Mouse (Mus musculus): ENCODE measurements around the gene Gm45062. TPM values are rescaled to one million over a fixed set of nuclear protein-coding genes. Genes with fewer than 3 reads are reported as not detected.

Gene Gm45062
- polyA plus RNA-seq, 1 experiment from 2014 or later: 20.5 TPM

GRCm38 (mm10) chr6:8508883-8509536 is 249.8 kb downstream of the Gm45062 start:
- Histone ChIP-seq H3K27me3 (no peaks in the 10 kb centered on the region), H3K4me2 (replicated peaks) (peak overlapping the region; percentile 72), H3K27ac (replicated peaks) (peak overlapping the region; percentile 100), H3K9ac (replicated peaks) (peak overlapping the region; percentile 99), H3K4me1 (peaks cover 22% of the 10 kb centered on the region), H3K4me3 (peak overlapping the region; percentile 98), H3K9me3 (no peaks in the 10 kb centered on the region), H3K36me3 (no peaks in the 10 kb centered on the region)
- peak; percentile 98 for ATAC-seq (ENCODE audit: low FRiP score, low read depth)
- WGBS: under 1% methylated on average over 56 of the region's 56 CpGs

GRCm38 (mm10) chr6:8509551-8509950 is 250.3 kb downstream of the Gm45062 start, which contains the start of gene Glcci1:
Glcci1 (plus strand) TSS chr6:8509600.
- Histone ChIP-seq H3K4me2 (replicated peaks) (peak within 1 kb of the TSS; percentile 72), H3K27me3 (no peaks in the 10 kb centered on the region), H3K4me1 (peaks cover 22% of the 10 kb centered on the region), H3K27ac (replicated peaks) (peak within 1 kb of the TSS; percentile 100), H3K9ac (replicated peaks) (peak within 1 kb of the TSS; percentile 99), H3K9me3 (no peaks in the 10 kb centered on the region), H3K36me3 (no peaks in the 10 kb centered on the region), H3K4me3 (peak within 1 kb of the TSS; percentile 98)
- ATAC-seq (ENCODE audit: low FRiP score, low read depth): peak; percentile 82
- 0% methylated on average over 20 of the region's 69 CpGs for WGBS

GRCm38 (mm10) chr6:8509961-8510863 is 251.0 kb downstream of the Gm45062 start:
- ATAC-seq (ENCODE audit: low FRiP score, low read depth): no peak; the same call in 1 of the 2 replicates
- H3K27ac ChIP-seq (replicated peaks): peak overlapping the region; percentile 100
- H3K4me2 ChIP-seq (replicated peaks): peak overlapping the region; percentile 72
- H3K36me3 ChIP-seq: no peaks in the 10 kb centered on the region
- peak overlapping the region; percentile 99 for H3K9ac ChIP-seq (replicated peaks)
- H3K4me1 ChIP-seq: peaks cover 22% of the 10 kb centered on the region
- under 1% methylated on average over 52 of the region's 73 CpGs for WGBS
- H3K27me3 ChIP-seq: no peaks in the 10 kb centered on the region
- peak overlapping the region; percentile 98 for H3K4me3 ChIP-seq
- H3K9me3 ChIP-seq: no peaks in the 10 kb centered on the region

GRCm38 (mm10) chr6:8510864-8511428 is 251.7 kb downstream of the Gm45062 start:
- H3K4me1 ChIP-seq: peaks cover 22% of the 10 kb centered on the region
- peak overlapping the region; percentile 100; the same call in 1 of the 2 replicates for H3K27ac ChIP-seq (replicated peaks)
- H3K4me3 ChIP-seq: peak overlapping the region; percentile 98
- H3K9me3 ChIP-seq: no peaks in the 10 kb centered on the region
- no peaks in the 10 kb centered on the region for H3K36me3 ChIP-seq
- no peak for ATAC-seq (ENCODE audit: low FRiP score, low read depth)
- no peaks in the 10 kb centered on the region for H3K27me3 ChIP-seq
- peak overlapping the region; percentile 99 for H3K9ac ChIP-seq (replicated peaks)
- WGBS: 4% methylated on average over 7 of the region's 7 CpGs
- H3K4me2 ChIP-seq (replicated peaks): peak overlapping the region; percentile 72

- peak overlapping the region; percentile 98 for H3K4me3 ChIP-seq
- ATAC-seq (ENCODE audit: low FRiP score, low read depth): no peak
- H3K4me2 ChIP-seq (replicated peaks): peak overlapping the region; percentile 72
- WGBS: 9% methylated on average over 3 of the region's 3 CpGs
- H3K27ac ChIP-seq (replicated peaks): peak overlapping the region; percentile 68; the same call in 1 of the 2 replicates
- peak overlapping the region; percentile 99 for H3K9ac ChIP-seq (replicated peaks)
- no peaks in the 10 kb centered on the region for H3K9me3 ChIP-seq
- H3K27me3 ChIP-seq: no peaks in the 10 kb centered on the region
- peaks cover 22% of the 10 kb centered on the region for H3K4me1 ChIP-seq
- H3K36me3 ChIP-seq: no peaks in the 10 kb centered on the region
These were observed 252.2 kb downstream of the Gm45062 start for GRCm38 (mm10) chr6:8511447-8511846.

GRCm38 (mm10) chr6:8512416-8512815 is 253.2 kb downstream of the Gm45062 start:
- ATAC-seq (ENCODE audit: low FRiP score, low read depth): no peak
- no peaks in the 10 kb centered on the region for H3K36me3 ChIP-seq
- H3K4me2 ChIP-seq (replicated peaks): peak overlapping the region; percentile 72
- peak overlapping the region; percentile 99 for H3K9ac ChIP-seq (replicated peaks)
- no peaks in the 10 kb centered on the region for H3K27me3 ChIP-seq
- H3K27ac ChIP-seq (replicated peaks): peak overlapping the region; percentile 68
- H3K9me3 ChIP-seq: no peaks in the 10 kb centered on the region
- peaks cover 22% of the 10 kb centered on the region for H3K4me1 ChIP-seq
- 14% methylated on average over 8 of the region's 8 CpGs for WGBS
- peak overlapping the region; percentile 98 for H3K4me3 ChIP-seq

GRCm38 (mm10) chr6:8519687-8520086 is 260.4 kb downstream of the Gm45062 start:
- no peak overlapping the region for H3K9ac ChIP-seq (replicated peaks)
- no peak for ATAC-seq (ENCODE audit: low FRiP score, low read depth)
- H3K27me3 ChIP-seq: no peaks in the 10 kb centered on the region
- H3K27ac ChIP-seq (replicated peaks): no peak overlapping the region
- no peaks in the 10 kb centered on the region for H3K36me3 ChIP-seq
- H3K9me3 ChIP-seq: no peaks in the 10 kb centered on the region
- H3K4me3 ChIP-seq: no peak overlapping the region
- H3K4me1 ChIP-seq: 0 out of 2 replicates have a peak, but pooled peaks cover 3% of the 10 kb centered on the region
- no peak overlapping the region for H3K4me2 ChIP-seq (replicated peaks)
- WGBS: 88% methylated on average over 3 of the region's 3 CpGs

- H3K27me3 ChIP-seq: no peaks in the 10 kb centered on the region
- 90% methylated on average over 4 of the region's 4 CpGs for WGBS
- H3K9ac ChIP-seq (replicated peaks): no peak overlapping the region
- no peak overlapping the region for H3K4me3 ChIP-seq
- no peak overlapping the region for H3K27ac ChIP-seq (replicated peaks)
- 0 out of 2 replicates have a peak, but pooled peaks cover 3% of the 10 kb centered on the region for H3K4me1 ChIP-seq
- H3K36me3 ChIP-seq: no peaks in the 10 kb centered on the region
- no peak for ATAC-seq (ENCODE audit: low FRiP score, low read depth)
- H3K4me2 ChIP-seq (replicated peaks): no peak overlapping the region
- H3K9me3 ChIP-seq: no peaks in the 10 kb centered on the region
These were observed 262.0 kb downstream of the Gm45062 start for GRCm38 (mm10) chr6:8521231-8521630.

- H3K9ac ChIP-seq (replicated peaks): no peak overlapping the region
- H3K36me3 ChIP-seq: no peaks in the 10 kb centered on the region
- 90% methylated on average over 5 of the region's 5 CpGs for WGBS
- no peak for ATAC-seq (ENCODE audit: low FRiP score, low read depth)
- no peak overlapping the region for H3K4me2 ChIP-seq (replicated peaks)
- H3K27ac ChIP-seq (replicated peaks): no peak overlapping the region
- H3K4me1 ChIP-seq: 0 out of 2 replicates have a peak, but pooled peaks cover under 1% of the 10 kb centered on the region
- no peak overlapping the region for H3K4me3 ChIP-seq
- H3K9me3 ChIP-seq: no peaks in the 10 kb centered on the region
- H3K27me3 ChIP-seq: no peaks in the 10 kb centered on the region
These were observed 265.5 kb downstream of the Gm45062 start for GRCm38 (mm10) chr6:8524717-8525116.

GRCm38 (mm10) chr6:8531104-8531894 is 272.0 kb downstream of the Gm45062 start:
- Histone ChIP-seq H3K4me2 (replicated peaks) (no peak overlapping the region), H3K27ac (replicated peaks) (no peak overlapping the region), H3K4me1 (no peaks in the 10 kb centered on the region), H3K36me3 (no peaks in the 10 kb centered on the region), H3K4me3 (no peak overlapping the region), H3K9me3 (no peaks in the 10 kb centered on the region), H3K27me3 (no peaks in the 10 kb centered on the region), H3K9ac (replicated peaks) (no peak overlapping the region)
- ATAC-seq (ENCODE audit: low FRiP score, low read depth): no peak
- WGBS: 93% methylated on average over 4 of the region's 4 CpGs

- no peak overlapping the region for H3K4me3 ChIP-seq
- H3K27me3 ChIP-seq: no peaks in the 10 kb centered on the region
- no peak overlapping the region for H3K27ac ChIP-seq (replicated peaks)
- ATAC-seq (ENCODE audit: low FRiP score, low read depth): no peak
- no peaks in the 10 kb centered on the region for H3K4me1 ChIP-seq
- H3K36me3 ChIP-seq: no peaks in the 10 kb centered on the region
- H3K4me2 ChIP-seq (replicated peaks): no peak overlapping the region
- H3K9me3 ChIP-seq: no peaks in the 10 kb centered on the region
- H3K9ac ChIP-seq (replicated peaks): no peak overlapping the region
- 78% methylated on average over 2 of the region's 2 CpGs for WGBS
These were observed 277.7 kb downstream of the Gm45062 start for GRCm38 (mm10) chr6:8536944-8537343.
